Mouse (Mus musculus) lung, adult 2 months (tissue): ENCODE results near the gene Trmt1l.

ENCODE experiments used
- CTCF ChIP-seq: fragments of 200-500 bp; IDR thresholded peaks from 2 replicates; pipeline ENCODE4 v1.5.1; 2011; ENCODE audit warnings: mild to moderate bottlenecking, low read length, control low read depth; ENCODE audit not compliant: insufficient read depth
- POLR2A ChIP-seq: fragments of 200-500 bp; IDR thresholded peaks from 2 replicates; pipeline ENCODE4 v1.6.1; 2011; ENCODE audit warnings: low read depth, mild to moderate bottlenecking, control low read depth, low read length, borderline replicate concordance; ENCODE audit errors: extremely low read depth

GRCm38 (mm10) chr1:151489806-151490205 lies 61.5 kb downstream of the Trmt1l start:
- TF ChIP-seq CTCF: no peak
- TF ChIP-seq POLR2A: no peak
